Mouse (Mus musculus) liver, embryonic 16.5 days (tissue): ENCODE data around the gene Psg16. TPM values are rescaled to one million over a fixed set of nuclear protein-coding genes. Genes with fewer than 3 reads are reported as not detected.
A peak's percentile ranks its signal among the peaks of the same experiment; 100 is the strongest.

Experiments
- ATAC-seq: fragments of 200-750 bp; cut with Nextera tagmentation; 2 replicates; pipeline ENCODE4 v1.8.0; 2017; ENCODE audit warnings: low read depth, mild to moderate bottlenecking, moderate number of reproducible peaks, moderate library complexity
- H3K27ac ChIP-seq: fragments of 300-500 bp; sonication (generic); 2 replicates; pipeline ENCODE4 v1.5.1; 2014; ENCODE audit warnings: mild to moderate bottlenecking, low read length
- H3K27me3 ChIP-seq: fragments of 300-500 bp; sonication (generic); 2 replicates; pipeline ENCODE4 v1.6.1; 2014; ENCODE audit warnings: low read depth, low read length, mixed read lengths; ENCODE audit not compliant: control insufficient read depth, insufficient read depth
- H3K36me3 ChIP-seq: fragments of 300-500 bp; sonication (generic); 2 replicates; pipeline ENCODE4 v1.6.1; 2014; ENCODE audit warnings: mild to moderate bottlenecking; ENCODE audit not compliant: control insufficient read depth, insufficient read depth
- H3K4me1 ChIP-seq: fragments of 300-500 bp; sonication (generic); 2 replicates; pipeline ENCODE4 v1.6.1; 2014; ENCODE audit warnings: low read depth, low read length, mixed read lengths; ENCODE audit not compliant: control insufficient read depth
- H3K4me2 ChIP-seq: fragments of 300-500 bp; sonication (generic); 2 replicates; pipeline ENCODE4 v1.6.1; 2014; ENCODE audit warnings: low read depth, low read length, mixed read lengths
- H3K4me3 ChIP-seq: fragments of 300-500 bp; sonication (generic); 2 replicates; pipeline ENCODE4 v1.5.1; 2014; ENCODE audit warnings: low read depth, mild to moderate bottlenecking, low read length
- H3K9ac ChIP-seq: fragments of 300-500 bp; sonication (generic); 2 replicates; pipeline ENCODE4 v1.6.1; 2014; ENCODE audit warnings: low read depth, low read length
- H3K9me3 ChIP-seq: fragments of 300-500 bp; sonication (generic); replicated peaks from 2 replicates; pipeline ENCODE4 v1.6.1; 2016; ENCODE audit warnings: low read length; ENCODE audit not compliant: control insufficient read depth
- WGBS: fragments of 180-500 bp; shearing (Covaris S2); extraction: QIAGEN DNeasy Blood & Tissue Kit; methylation state at CpG from one replicate; pipeline ENCODE4 v1.1.7; 2014; ENCODE audit not compliant: insufficient replicate concordance; 5-methylcytosine and 5-hydroxymethylcytosine counted together
- polyA plus RNA-seq: library from polyadenylated mRNA; unstranded; fragments of >200 nt; fragmentation: Nextera tagmentation; extraction: Ambion mirVana; gene quantifications from 2 replicates; pipeline ENCODE4 v1.2.1, GENCODE M21; 2015

The Psg16 gene
- polyA plus RNA-seq, 1 experiment from 2014 or later, result 0.25 TPM

- Histone ChIP-seq H3K4me3 (no peak overlapping the region), H3K27me3 (no peaks in the 10 kb centered on the region), H3K27ac (peak overlapping the region; percentile 4; the same call in 1 of the 2 replicates), H3K9ac (no peak overlapping the region), H3K4me1 (peaks cover 35% of the 10 kb centered on the region), H3K9me3 (no peaks in the 10 kb centered on the region), H3K36me3 (peaks cover 20% of the 10 kb centered on the region), H3K4me2 (no peak overlapping the region)
- 76% methylated on average over 7 of the region's 7 CpGs for WGBS
- no peak for ATAC-seq
Measured at GRCm38 (mm10) chr7:17028923-17029322, 44.9 kb upstream of the Psg16 start.

- Histone ChIP-seq H3K4me2 (no peak overlapping the region), H3K9ac (no peak overlapping the region), H3K27me3 (no peaks in the 10 kb centered on the region), H3K4me1 (peaks cover 24% of the 10 kb centered on the region), H3K27ac (no peak overlapping the region), H3K36me3 (peaks cover 31% of the 10 kb centered on the region), H3K4me3 (no peak overlapping the region), H3K9me3 (no peaks in the 10 kb centered on the region)
- no peak for ATAC-seq
- 69% methylated on average over 7 of the region's 7 CpGs for WGBS
Measured at GRCm38 (mm10) chr7:17030239-17030638, 43.6 kb upstream of the Psg16 start.

GRCm38 (mm10) chr7:17038018-17038695 lies 35.7 kb upstream of the Psg16 start:
- Histone ChIP-seq H3K36me3 (peaks cover 82% of the 10 kb centered on the region), H3K9ac (no peak overlapping the region), H3K27me3 (no peaks in the 10 kb centered on the region), H3K4me3 (no peak overlapping the region), H3K4me2 (no peak overlapping the region), H3K4me1 (no peaks in the 10 kb centered on the region), H3K9me3 (no peaks in the 10 kb centered on the region), H3K27ac (no peak overlapping the region)
- 85% methylated on average over 9 of the region's 9 CpGs for WGBS
- ATAC-seq, result no peak

- H3K9me3 ChIP-seq, result no peaks in the 10 kb centered on the region
- H3K4me2 ChIP-seq, result no peak overlapping the region
- H3K27me3 ChIP-seq, result no peaks in the 10 kb centered on the region
- no peak overlapping the region for H3K9ac ChIP-seq
- no peak for ATAC-seq
- no peak overlapping the region for H3K27ac ChIP-seq
- H3K4me1 ChIP-seq, result no peaks in the 10 kb centered on the region
- H3K36me3 ChIP-seq, result peaks cover 85% of the 10 kb centered on the region
- H3K4me3 ChIP-seq, result no peak overlapping the region
- 91% methylated on average over 7 of the region's 7 CpGs for WGBS
Measured at GRCm38 (mm10) chr7:17039373-17039772, 34.5 kb upstream of the Psg16 start.

GRCm38 (mm10) chr7:17045743-17046142 lies 28.1 kb upstream of the Psg16 start:
- ATAC-seq, result no peak
- peaks cover 75% of the 10 kb centered on the region for H3K36me3 ChIP-seq

GRCm38 (mm10) chr7:17047041-17047682 lies 26.7 kb upstream of the Psg16 start:
- WGBS, result 87% methylated on average over 5 of the region's 5 CpGs
- no peak overlapping the region for H3K4me3 ChIP-seq
- no peak for ATAC-seq
- H3K4me2 ChIP-seq, result no peak overlapping the region
- no peak overlapping the region for H3K9ac ChIP-seq
- no peaks in the 10 kb centered on the region for H3K27me3 ChIP-seq
- H3K4me1 ChIP-seq, result peaks cover 10% of the 10 kb centered on the region
- peaks cover 76% of the 10 kb centered on the region for H3K36me3 ChIP-seq
- no peaks in the 10 kb centered on the region for H3K9me3 ChIP-seq
- H3K27ac ChIP-seq, result no peak overlapping the region

More at GRCm38 (mm10) chr7:17045743-17046142, 28.1 kb upstream of the Psg16 start:
- H3K27ac ChIP-seq, result no peak overlapping the region
- no peaks in the 10 kb centered on the region for H3K9me3 ChIP-seq
- WGBS, result 86% methylated on average over 1 of the region's 1 CpGs
- H3K9ac ChIP-seq, result no peak overlapping the region
- peaks cover 5% of the 10 kb centered on the region; the same call in 1 of the 2 replicates for H3K4me1 ChIP-seq
- H3K4me2 ChIP-seq, result no peak overlapping the region
- no peak overlapping the region for H3K4me3 ChIP-seq
- H3K27me3 ChIP-seq, result no peaks in the 10 kb centered on the region

GRCm38 (mm10) chr7:17048431-17049190 lies 25.2 kb upstream of the Psg16 start:
- Histone ChIP-seq H3K4me3 (no peak overlapping the region), H3K9ac (no peak overlapping the region), H3K27me3 (no peaks in the 10 kb centered on the region), H3K36me3 (peaks cover 73% of the 10 kb centered on the region), H3K9me3 (peaks cover under 1% of the 10 kb centered on the region; the same call in 1 of the 2 replicates), H3K4me1 (peaks cover 12% of the 10 kb centered on the region), H3K4me2 (no peak overlapping the region), H3K27ac (no peak overlapping the region)
- 78% methylated on average over 10 of the region's 10 CpGs for WGBS
- ATAC-seq, result no peak

- Histone ChIP-seq H3K9ac (no peak overlapping the region), H3K4me1 (peaks cover 28% of the 10 kb centered on the region), H3K9me3 (peaks cover 4% of the 10 kb centered on the region; the same call in 1 of the 2 replicates), H3K4me2 (no peak overlapping the region), H3K27ac (no peak overlapping the region), H3K27me3 (no peaks in the 10 kb centered on the region), H3K36me3 (peaks cover 74% of the 10 kb centered on the region), H3K4me3 (no peak overlapping the region)
- no peak for ATAC-seq
- 65% methylated on average over 11 of the region's 11 CpGs for WGBS
Measured at GRCm38 (mm10) chr7:17050491-17050890, 23.3 kb upstream of the Psg16 start.
